Mouse (Mus musculus) MEL (cell line): ENCODE results near the gene Mog. TPM values are rescaled to one million over a fixed set of nuclear protein-coding genes. Genes with fewer than 3 reads are reported as not detected.

Source experiments
- DNase-seq: peaks from one replicate; pipeline ENCODE4 v3.0.0; 2011; ENCODE audit warnings: low read depth, low spot score
- H3K27ac ChIP-seq: 2 replicates; pipeline ENCODE4 v1.5.1; 2012; ENCODE audit warnings: low read depth, mild to moderate bottlenecking, control low read depth, low read length, moderate library complexity; ENCODE audit not compliant: control insufficient read depth
- H3K27me3 ChIP-seq, 2 experiments: fragments of 150-350 bp in 1 of 2; sonication (generic) in 1 of 2; 2 replicates each; pipeline ENCODE4 v1.6.1; 2012; ENCODE audit warnings: low read length in 2 of 2, mild to moderate bottlenecking in 2 of 2, improper control_type of control experiment in 1 of 2, moderate library complexity in 1 of 2; ENCODE audit not compliant: insufficient read depth in 2 of 2, control insufficient read depth in 1 of 2
- H3K36me3 ChIP-seq, 2 experiments: 2 replicates each; pipeline ENCODE4 v1.6.1; 2012 to 2014; ENCODE audit warnings: low read length in 2 of 2, improper control_type of control experiment in 1 of 2, inconsistent platforms in 1 of 2, mild to moderate bottlenecking in 1 of 2; ENCODE audit not compliant: insufficient read depth in 2 of 2, control insufficient read depth in 1 of 2
- H3K4me1 ChIP-seq, 2 experiments: fragments of 150-350 bp in 1 of 2; sonication (generic) in 1 of 2; 2 replicates each; pipeline ENCODE4 v1.6.1; 2012; ENCODE audit warnings: low read length in 2 of 2, improper control_type of control experiment in 1 of 2, mild to moderate bottlenecking in 1 of 2; ENCODE audit not compliant: insufficient read depth in 2 of 2, control insufficient read depth in 1 of 2
- H3K4me3 ChIP-seq, 2 experiments: fragments of 150-350 bp in 1 of 2; sonication (generic) in 1 of 2; 2 replicates each; pipeline ENCODE4 v1.5.1; 2012; ENCODE audit warnings: low read depth in 2 of 2, low read length in 2 of 2, mild to moderate bottlenecking in 2 of 2, moderate library complexity in 2 of 2, control low read depth in 1 of 2, improper control_type of control experiment in 1 of 2; ENCODE audit not compliant: control insufficient read depth in 1 of 2, insufficient read depth in 1 of 2
- H3K79me2 ChIP-seq: 2 replicates; pipeline ENCODE4 v1.6.1; 2012; ENCODE audit warnings: mild to moderate bottlenecking, low read length, moderate library complexity; ENCODE audit not compliant: control insufficient read depth, poor library complexity, insufficient read depth
- H3K9ac ChIP-seq: 2 replicates; pipeline ENCODE4 v1.6.1; 2012; ENCODE audit warnings: low read depth, mild to moderate bottlenecking, control low read depth, low read length, moderate library complexity; ENCODE audit not compliant: control insufficient read depth, poor library complexity, severe bottlenecking
- H3K9me3 ChIP-seq: fragments of 150-350 bp; sonication (generic); replicated peaks from 2 replicates; pipeline ENCODE4 v1.6.1; 2012; ENCODE audit warnings: mild to moderate bottlenecking, low read length, improper control_type of control experiment, moderate library complexity; ENCODE audit not compliant: insufficient read depth
- CHD1 ChIP-seq: IDR thresholded peaks from 2 replicates; pipeline ENCODE4 v1.6.1; 2012; ENCODE audit warnings: low read depth, mild to moderate bottlenecking, inconsistent platforms, low read length, improper control_type of control experiment
- CTCF ChIP-seq, 3 experiments: IDR thresholded peaks in 2 of 3; conservative IDR thresholded peaks in 1 of 3; 2 replicates each; pipeline ENCODE4 v1.5.1; 2011 to 2012; ENCODE audit warnings: low read length in 3 of 3, low read depth in 2 of 3, mild to moderate bottlenecking in 2 of 3, improper control_type of control experiment in 1 of 3, inconsistent platforms in 1 of 3, mixed read lengths in 1 of 3, moderate library complexity in 1 of 3; ENCODE audit not compliant: control insufficient read depth in 1 of 3, insufficient read depth in 1 of 3, poor library complexity in 1 of 3, severe bottlenecking in 1 of 3
- EP300 ChIP-seq, 2 experiments: IDR thresholded peaks; 2 replicates each; pipeline ENCODE4 v1.6.1; 2011; ENCODE audit warnings: improper control_type of control experiment in 2 of 2, low read length in 2 of 2, low read depth in 1 of 2, mild to moderate bottlenecking in 1 of 2
- JUND ChIP-seq: IDR thresholded peaks from 2 replicates; pipeline ENCODE4 v1.6.1; 2011; ENCODE audit warnings: low read depth, mild to moderate bottlenecking, improper control_type of control experiment, low read length
- KAT2A ChIP-seq: conservative IDR thresholded peaks from 2 replicates; pipeline ENCODE4 v1.6.1; 2012; ENCODE audit warnings: low read depth, low read length, improper control_type of control experiment, inconsistent platforms
- MAFK ChIP-seq: IDR thresholded peaks from 2 replicates; pipeline ENCODE4 v1.6.1; 2011; ENCODE audit warnings: low read depth, mild to moderate bottlenecking, low read length, improper control_type of control experiment, borderline replicate concordance
- MAX ChIP-seq: IDR thresholded peaks from 2 replicates; pipeline ENCODE4 v1.6.1; 2011; ENCODE audit warnings: low read length, improper control_type of control experiment
- MAZ ChIP-seq: IDR thresholded peaks from 2 replicates; pipeline ENCODE4 v1.6.1; 2012; ENCODE audit warnings: low read depth, mild to moderate bottlenecking, inconsistent platforms, low read length, improper control_type of control experiment
- MEF2A ChIP-seq: IDR thresholded peaks from 2 replicates; pipeline ENCODE4 v1.6.1; 2014; ENCODE audit warnings: low read depth, mild to moderate bottlenecking, inconsistent platforms, low read length, improper control_type of control experiment; ENCODE audit not compliant: poor library complexity, insufficient replicate concordance, severe bottlenecking; ENCODE audit errors: extremely low read depth
- MXI1 ChIP-seq: IDR thresholded peaks from 2 replicates; pipeline ENCODE4 v1.6.1; 2011; ENCODE audit warnings: mild to moderate bottlenecking, low read depth, low read length, improper control_type of control experiment
- NRF1 ChIP-seq: IDR thresholded peaks from 2 replicates; pipeline ENCODE4 v1.6.1; 2014; ENCODE audit warnings: low read depth, mild to moderate bottlenecking, inconsistent platforms, low read length, improper control_type of control experiment, moderate library complexity; ENCODE audit not compliant: poor library complexity, insufficient read depth, severe bottlenecking
- POLR2AphosphoS5 ChIP-seq: IDR thresholded peaks from 2 replicates; pipeline ENCODE4 v1.6.1; 2012; ENCODE audit warnings: low read depth, borderline replicate concordance, mild to moderate bottlenecking, inconsistent platforms, low read length, moderate library complexity, mixed read lengths
- RAD21 ChIP-seq: IDR thresholded peaks from 2 replicates; pipeline ENCODE4 v1.6.1; 2011; ENCODE audit warnings: mild to moderate bottlenecking, low read depth, low read length, improper control_type of control experiment
- RCOR1 ChIP-seq: IDR thresholded peaks from 2 replicates; pipeline ENCODE4 v1.6.1; 2012; ENCODE audit warnings: low read depth, mild to moderate bottlenecking, inconsistent platforms, low read length, improper control_type of control experiment
- SMC3 ChIP-seq: IDR thresholded peaks from 2 replicates; pipeline ENCODE4 v1.6.1; 2011; ENCODE audit warnings: low read depth, low read length, improper control_type of control experiment
- TBP ChIP-seq: IDR thresholded peaks from 2 replicates; pipeline ENCODE4 v1.8.0; 2011; ENCODE audit warnings: low read depth, low read length, improper control_type of control experiment
- UBTF ChIP-seq: IDR thresholded peaks from 2 replicates; pipeline ENCODE4 v1.6.1; 2012; ENCODE audit warnings: low read depth, mild to moderate bottlenecking, inconsistent platforms, low read length, improper control_type of control experiment, moderate library complexity, borderline replicate concordance; ENCODE audit not compliant: insufficient read depth
- ZMIZ1 ChIP-seq: IDR thresholded peaks from 2 replicates; pipeline ENCODE4 v1.6.1; 2012; ENCODE audit warnings: low read depth, mild to moderate bottlenecking, inconsistent platforms, low read length, improper control_type of control experiment, moderate library complexity
- ZNF384 ChIP-seq: IDR thresholded peaks from 2 replicates; pipeline ENCODE4 v1.6.1; 2012; ENCODE audit warnings: low read depth, mild to moderate bottlenecking, inconsistent platforms, low read length, improper control_type of control experiment
- polyA plus RNA-seq, 2 experiments: library from polyadenylated mRNA; stranded (reverse) in 1 of 2; unstranded in 1 of 2; fragments of >175 nt in 1 of 2; fragments of >200 nt in 1 of 2; gene quantifications; 2 replicates each; pipeline versions ENCODE4 v1.2.1 to v1.2.4; 2012; ENCODE audit warnings: low replicate concordance in 2 of 2, low read depth in 1 of 2; ENCODE audit not compliant: insufficient read length in 2 of 2, insufficient read depth in 1 of 2, missing spikeins in 1 of 2
- total RNA-seq: library from RNA; depleted of rRNA; stranded (reverse); fragments of 300-350 nt; gene quantifications from 2 replicates; pipeline ENCODE4 v1.2.3, GENCODE M21; 2012

The Mog gene
- total and polyA plus RNA-seq, 3 experiments: not detected

DNA sequence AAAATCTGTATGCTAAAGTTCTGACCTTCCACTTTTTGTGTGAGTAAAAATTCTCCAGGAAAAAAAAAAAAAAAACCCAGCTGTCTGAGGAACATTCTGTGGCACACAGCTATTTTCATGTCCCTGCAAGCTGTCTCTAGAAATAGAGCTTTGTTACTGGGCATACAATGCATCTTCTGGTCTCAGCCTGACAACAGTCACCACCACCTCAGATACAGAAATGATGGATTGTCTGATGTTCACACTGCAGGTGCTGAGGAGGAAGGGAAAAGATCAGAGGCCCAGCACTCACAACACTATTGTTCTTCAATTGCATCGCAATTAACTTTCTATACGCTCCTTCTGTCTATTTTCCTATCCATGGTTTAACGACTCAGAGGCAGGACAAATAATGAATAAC is 4.9 kb downstream of the Mog start (continued):
- no peak for TF ChIP-seq MXI1

DNA sequence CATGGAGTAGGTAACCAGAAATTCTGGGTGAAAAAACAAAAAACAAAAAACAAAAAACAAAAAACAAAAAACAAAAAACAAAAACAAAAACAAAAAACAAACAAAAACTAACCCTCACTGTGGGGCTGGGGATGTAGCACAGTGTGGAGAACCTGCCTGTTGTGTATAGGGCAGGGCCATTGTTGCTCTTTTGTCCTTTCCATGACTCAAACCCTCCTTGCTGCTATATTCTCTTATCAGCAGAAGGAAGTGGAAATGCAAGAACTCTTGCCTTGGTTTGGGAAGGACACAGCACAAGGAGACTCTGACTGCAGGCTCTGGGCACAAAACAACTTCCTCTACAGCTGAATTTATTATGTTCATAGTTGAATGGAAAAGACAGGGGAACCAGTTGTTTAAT is 6.9 kb downstream of the Mog start:
- Histone ChIP-seq H3K9ac (no peak overlapping the region), H3K9me3 (no peaks in the 10 kb centered on the region), H3K27me3 (peaks cover 0 to 9% of the 10 kb centered on the region in 2 experiments), H3K4me1 (no peaks in the 10 kb centered on the region), H3K27ac (no peak overlapping the region), H3K79me2 (no peaks in the 10 kb centered on the region), H3K36me3 (no peaks in the 10 kb centered on the region), H3K4me3 (no peak overlapping the region)
- no peak for DNase-seq
- TF ChIP-seq NRF1 (no peak), SMC3 (no peak), MXI1 (no peak)

DNA sequence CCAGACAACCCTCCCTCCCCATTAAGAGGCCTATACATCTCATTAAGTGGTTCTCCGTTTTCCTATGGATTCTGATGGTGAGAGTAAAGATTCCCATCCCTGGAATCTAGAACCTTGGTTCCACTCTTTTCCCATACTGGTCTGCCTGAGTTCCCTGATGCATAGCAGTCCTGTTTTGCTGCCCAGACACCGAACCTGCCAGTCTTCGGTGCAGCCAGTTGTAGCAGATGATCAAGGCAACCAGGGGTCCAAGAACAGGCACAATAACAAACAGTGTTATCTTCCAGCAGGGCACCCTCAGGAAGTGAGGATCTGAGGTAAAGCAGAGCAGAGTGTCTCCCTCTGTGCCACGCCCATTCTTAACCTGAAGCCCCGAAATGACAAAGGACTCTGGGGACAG is 11.1 kb downstream of the Mog start:
- Histone ChIP-seq H3K79me2 (no peaks in the 10 kb centered on the region), H3K27me3 (peaks cover 0 to 7% of the 10 kb centered on the region in 2 experiments), H3K9me3 (no peaks in the 10 kb centered on the region), H3K4me3 (no peak overlapping the region), H3K9ac (no peak overlapping the region), H3K36me3 (no peaks in the 10 kb centered on the region), H3K27ac (no peak overlapping the region), H3K4me1 (no peaks in the 10 kb centered on the region)
- DNase-seq: no peak
- no peak for TF ChIP-seq EP300 (IDR thresholded peaks at IDR 0.05; ENCODE audit: low read depth in 1 of 2, low read length in 2 of 2)
- TF ChIP-seq MEF2A: no peak
- no peak for TF ChIP-seq KAT2A
- TF ChIP-seq MAX: no peak
- TF ChIP-seq MAFK: no peak
- no peak for TF ChIP-seq TBP
- no peak for TF ChIP-seq JUND
- TF ChIP-seq ZNF384: no peak
- no peak for TF ChIP-seq RAD21
- TF ChIP-seq CTCF (IDR thresholded peaks at IDR 0.05 in 2 of 3, conservative IDR thresholded peaks at IDR 0.05 in 1 of 3; ENCODE audit: control insufficient read depth in 1 of 3, insufficient read depth in 1 of 3, low read depth in 2 of 3, low read length in 3 of 3, poor library complexity in 1 of 3, severe bottlenecking in 1 of 3): no peak
- no peak for TF ChIP-seq ZMIZ1
- TF ChIP-seq UBTF: no peak
- TF ChIP-seq POLR2AphosphoS5: no peak
- TF ChIP-seq MAZ: no peak
- no peak for TF ChIP-seq CHD1
- no peak for TF ChIP-seq RCOR1
- TF ChIP-seq NRF1: no peak
